Mouse (Mus musculus): ENCODE measurements around the gene Gba.

GRCm38 (mm10) chr3:89208075-89208657 lies 5.4 kb downstream of the Gba start:
- TF ChIP-seq CTCF (IDR thresholded peaks at IDR 0.05; ENCODE audit: low read depth): no peak
- no peak for TF ChIP-seq EP300 (IDR thresholded peaks at IDR 0.05; ENCODE audit: low read depth)

All from liver, postnatal 0 days (tissue).